17 mouse cellular contexts compared by ENCODE assay signal in genomic region chr11:20604119-20604518, GRCm38 (mm10).
DNase-seq lines count a peak whose midpoint lies in the region; ATAC-seq lines count a peak whose summit lies in the region.
"Had no signal": no experiment of that assay in that cellular context is flagged by ENCODE, and none has a peak within 500 bp of the region (broad histone marks: within the 10 kb centered on the region; RNA-seq: fewer than 3 reads in every experiment).

No protein-coding gene starts in this region.

- peak overlapping the region; percentile 58 for H3K4me2 ChIP-seq in heart, embryonic 14.5 days (ENCODE audit: low read length)
- no peak overlapping the region for H3K4me2 ChIP-seq in midbrain, embryonic 11.5 days
- no peak overlapping the region for H3K4me2 ChIP-seq in midbrain, embryonic 16.5 days (ENCODE audit: low read length)
- H3K4me2 ChIP-seq in hindbrain, embryonic 14.5 days (replicated peaks), result no peak overlapping the region
- H3K4me2 ChIP-seq in midbrain, embryonic 14.5 days (ENCODE audit: low read length), result peak overlapping the region; percentile 44; the same call in 1 of the 2 replicates
- H3K4me2 ChIP-seq: liver, embryonic 15.5 days had no signal

- H3K4me3 ChIP-seq in heart, embryonic 14.5 days (ENCODE audit: control insufficient read depth in 1 of 2, insufficient read depth in 1 of 2, low read depth in 1 of 2, low read length in 2 of 2), result no peak overlapping the region
- H3K4me3 ChIP-seq in midbrain, embryonic 11.5 days (ENCODE audit: low read depth, low read length), result no peak overlapping the region
- no peak overlapping the region for H3K4me3 ChIP-seq in midbrain, embryonic 16.5 days (ENCODE audit: low read depth, low read length)
- no peak overlapping the region for H3K4me3 ChIP-seq in hindbrain, embryonic 14.5 days (replicated peaks; ENCODE audit: low read length)
- H3K4me3 ChIP-seq in midbrain, embryonic 14.5 days (replicated peaks; ENCODE audit: low read depth, low read length), result no peak overlapping the region
- H3K4me3 ChIP-seq: liver, embryonic 15.5 days had no signal

- 83% methylated on average over 4 of the region's 4 CpGs for WGBS in heart, embryonic 14.5 days
- 90% methylated on average over 4 of the region's 4 CpGs for WGBS in midbrain, embryonic 11.5 days
- WGBS in midbrain, embryonic 16.5 days, result 83% methylated on average over 4 of the region's 4 CpGs
- WGBS in hindbrain, embryonic 14.5 days, result 72% methylated on average over 4 of the region's 4 CpGs
- 80% methylated on average over 4 of the region's 4 CpGs for WGBS in midbrain, embryonic 14.5 days

- H3K27me3 ChIP-seq in heart, embryonic 14.5 days (ENCODE audit: control insufficient read depth, insufficient read depth, low read length), result no peaks in the 10 kb centered on the region
- no peaks in the 10 kb centered on the region for H3K27me3 ChIP-seq in midbrain, embryonic 11.5 days (ENCODE audit: control insufficient read depth, insufficient read depth, low read length)
- H3K27me3 ChIP-seq in midbrain, embryonic 16.5 days (ENCODE audit: control insufficient read depth, insufficient read depth, low read depth, low read length), result no peaks in the 10 kb centered on the region
- H3K27me3 ChIP-seq in hindbrain, embryonic 14.5 days (ENCODE audit: control insufficient read depth, insufficient read depth, low read length), result no peaks in the 10 kb centered on the region
- no peaks in the 10 kb centered on the region for H3K27me3 ChIP-seq in midbrain, embryonic 14.5 days (ENCODE audit: control insufficient read depth, insufficient read depth, low read length)
- H3K27me3 ChIP-seq: embryonic facial prominence, embryonic 15.5 days; limb, embryonic 13.5 days; liver, embryonic 15.5 days had no signal

- peaks cover 12 to 43% of the 10 kb centered on the region in 2 experiments for H3K4me1 ChIP-seq in heart, embryonic 14.5 days (ENCODE audit: control insufficient read depth in 2 of 2, insufficient read depth in 2 of 2, low read length in 2 of 2)
- peaks cover 4% of the 10 kb centered on the region; the same call in 1 of the 2 replicates for H3K4me1 ChIP-seq in midbrain, embryonic 11.5 days (ENCODE audit: control insufficient read depth, insufficient read depth, low read length)
- peaks cover 6% of the 10 kb centered on the region for H3K4me1 ChIP-seq in midbrain, embryonic 16.5 days (ENCODE audit: control insufficient read depth, insufficient read depth, low read length)
- peaks cover 17% of the 10 kb centered on the region for H3K4me1 ChIP-seq in hindbrain, embryonic 14.5 days (replicated peaks; ENCODE audit: control insufficient read depth, insufficient read depth, low read length)
- peaks cover 8% of the 10 kb centered on the region; the same call in 1 of the 2 replicates for H3K4me1 ChIP-seq in midbrain, embryonic 14.5 days (ENCODE audit: control insufficient read depth, insufficient read depth, low read length)

- 0 out of 2 replicates have a peak overlapping the region, but pooled peaks have one; percentile 32 for H3K9ac ChIP-seq in heart, embryonic 14.5 days (ENCODE audit: low read length)
- no peak overlapping the region for H3K9ac ChIP-seq in midbrain, embryonic 11.5 days (ENCODE audit: low read length)
- no peak overlapping the region for H3K9ac ChIP-seq in midbrain, embryonic 16.5 days (ENCODE audit: low read depth, low read length)
- no peak overlapping the region for H3K9ac ChIP-seq in hindbrain, embryonic 14.5 days
- no peak overlapping the region for H3K9ac ChIP-seq in midbrain, embryonic 14.5 days (replicated peaks; ENCODE audit: low read length)
- H3K9ac ChIP-seq: embryonic facial prominence, embryonic 15.5 days; limb, embryonic 13.5 days; liver, embryonic 15.5 days had no signal

- no peaks in the 10 kb centered on the region for H3K36me3 ChIP-seq in heart, embryonic 14.5 days (ENCODE audit: control insufficient read depth, insufficient read depth, low read length)
- no peaks in the 10 kb centered on the region for H3K36me3 ChIP-seq in midbrain, embryonic 11.5 days (ENCODE audit: control insufficient read depth, insufficient read depth, low read length)
- no peaks in the 10 kb centered on the region for H3K36me3 ChIP-seq in midbrain, embryonic 16.5 days (ENCODE audit: control insufficient read depth, insufficient read depth, low read length)
- no peaks in the 10 kb centered on the region for H3K36me3 ChIP-seq in hindbrain, embryonic 14.5 days (replicated peaks; ENCODE audit: control insufficient read depth, insufficient read depth)
- no peaks in the 10 kb centered on the region for H3K36me3 ChIP-seq in midbrain, embryonic 14.5 days (ENCODE audit: control insufficient read depth, insufficient read depth, low read length)
- H3K36me3 ChIP-seq: embryonic facial prominence, embryonic 15.5 days; limb, embryonic 13.5 days; liver, embryonic 15.5 days had no signal

- H3K27ac ChIP-seq in heart, embryonic 14.5 days (replicated peaks in 1 of 2; ENCODE audit: control insufficient read depth in 1 of 2, insufficient read depth in 1 of 2, low read depth in 2 of 2, low read length in 2 of 2), result peak overlapping the region; percentile 82 to 85; a peak in 2 of 4 replicates
- H3K27ac ChIP-seq in midbrain, embryonic 11.5 days (ENCODE audit: low read depth, low read length), result peak overlapping the region; percentile 80; the same call in 1 of the 2 replicates
- H3K27ac ChIP-seq in midbrain, embryonic 16.5 days (ENCODE audit: low read length), result no peak overlapping the region
- peak overlapping the region; percentile 81 for H3K27ac ChIP-seq in hindbrain, embryonic 14.5 days
- H3K27ac ChIP-seq in midbrain, embryonic 14.5 days (replicated peaks; ENCODE audit: low read depth, low read length), result no peak overlapping the region
- H3K27ac ChIP-seq: liver, embryonic 15.5 days had no signal

- no peaks in the 10 kb centered on the region for H3K9me3 ChIP-seq in heart, embryonic 14.5 days (ENCODE audit: control insufficient read depth, low read length)
- no peaks in the 10 kb centered on the region for H3K9me3 ChIP-seq in midbrain, embryonic 11.5 days (ENCODE audit: control insufficient read depth, low read length)
- H3K9me3 ChIP-seq in midbrain, embryonic 16.5 days (replicated peaks; ENCODE audit: control insufficient read depth, low read length, poor library complexity, severe bottlenecking), result no peaks in the 10 kb centered on the region
- no peaks in the 10 kb centered on the region for H3K9me3 ChIP-seq in hindbrain, embryonic 14.5 days (ENCODE audit: control insufficient read depth, low read length)
- H3K9me3 ChIP-seq in midbrain, embryonic 14.5 days (ENCODE audit: control insufficient read depth, low read length), result no peaks in the 10 kb centered on the region
- H3K9me3 ChIP-seq: embryonic facial prominence, embryonic 15.5 days; limb, embryonic 13.5 days; liver, embryonic 15.5 days had no signal

- no peak for ATAC-seq in heart, embryonic 14.5 days (ENCODE audit: insufficient number of reproducible peaks, insufficient read depth, low FRiP score, low read depth)
- no peak for ATAC-seq in midbrain, embryonic 11.5 days (ENCODE audit: low FRiP score)
- no peak for ATAC-seq in midbrain, embryonic 16.5 days
- no peak for ATAC-seq in hindbrain, embryonic 14.5 days (ENCODE audit: low FRiP score)
- no peak for ATAC-seq in midbrain, embryonic 14.5 days (ENCODE audit: low FRiP score, low TSS enrichment)

- DNase-seq in heart, adult 8-10 months (ENCODE audit: low spot score), result no peak
- peak; percentile 84 for DNase-seq in midbrain, embryonic 11.5 days (ENCODE audit: low spot score, missing footprints)
- DNase-seq in hindbrain, embryonic 14.5 days (ENCODE audit: low spot score), result no peak
- no peak for DNase-seq in midbrain, embryonic 14.5 days
- DNase-seq in thymus, postnatal 36 days, result no peak
- DNase-seq: adrenal gland, postnatal 36 days; B cell, adult 2 months; cerebellum, adult 11-12 months; gastrocnemius, postnatal 36 days; kidney, adult 9 months; kidney, postnatal 36 days; thymus, adult 2 months had no signal

Comparison
In these comparisons a context has a peak if more than half of its experiments do, and no peak if none do; other contexts are left out.
1. H3K27ac ChIP-seq: peak in heart, embryonic 14.5 days (2 of 2), midbrain, embryonic 11.5 days (single experiment) and hindbrain, embryonic 14.5 days (single experiment); none in midbrain, embryonic 16.5 days (single experiment) and midbrain, embryonic 14.5 days (single experiment).
2. H3K4me2 ChIP-seq: peak in heart, embryonic 14.5 days (single experiment) and midbrain, embryonic 14.5 days (single experiment); none in midbrain, embryonic 11.5 days (single experiment), midbrain, embryonic 16.5 days (single experiment) and hindbrain, embryonic 14.5 days (single experiment).